Mouse (Mus musculus) stomach, embryonic 14.5 days (tissue): ENCODE data around the gene Apoc2. TPM values are rescaled to one million over a fixed set of nuclear protein-coding genes. Genes with fewer than 3 reads are reported as not detected.
A peak's percentile ranks its signal among the peaks of the same experiment; 100 is the strongest.

Experiments
- ATAC-seq: fragments of 200-750 bp; cut with Nextera tagmentation; 2 replicates; pipeline ENCODE4 v1.8.0; 2017; ENCODE audit warnings: low read depth, moderate TSS enrichment; ENCODE audit not compliant: insufficient number of reproducible peaks, insufficient read depth, low FRiP score
- H3K27ac ChIP-seq: fragments of 300-500 bp; sonication (generic); 2 replicates; pipeline ENCODE4 v1.5.1; 2014; ENCODE audit warnings: mild to moderate bottlenecking, low read length, moderate library complexity, mixed read lengths
- H3K27me3 ChIP-seq: fragments of 300-500 bp; sonication (generic); 2 replicates; pipeline ENCODE4 v1.6.1; 2014; ENCODE audit warnings: low read length, control low read depth, mixed read lengths; ENCODE audit not compliant: control insufficient read depth, insufficient read depth
- H3K36me3 ChIP-seq: fragments of 300-500 bp; sonication (generic); 2 replicates; pipeline ENCODE4 v1.6.1; 2014; ENCODE audit warnings: mild to moderate bottlenecking, control low read depth, low read length, moderate library complexity, mixed read lengths; ENCODE audit not compliant: control insufficient read depth, insufficient read depth
- H3K4me1 ChIP-seq: fragments of 300-500 bp; sonication (generic); 2 replicates; pipeline ENCODE4 v1.6.1; 2014; ENCODE audit warnings: low read length, control low read depth, mixed read lengths; ENCODE audit not compliant: control insufficient read depth, insufficient read depth
- H3K4me2 ChIP-seq: fragments of 300-500 bp; sonication (generic); replicated peaks from 2 replicates; pipeline ENCODE4 v1.6.1; 2014; ENCODE audit warnings: low read depth, low read length, control low read depth
- H3K4me3 ChIP-seq: fragments of 300-500 bp; sonication (generic); 2 replicates; pipeline ENCODE4 v1.5.1; 2014; ENCODE audit warnings: low read depth, low read length, control low read depth
- H3K9ac ChIP-seq: fragments of 300-500 bp; sonication (generic); replicated peaks from 2 replicates; pipeline ENCODE4 v1.6.1; 2014; ENCODE audit warnings: low read depth, mild to moderate bottlenecking, control low read depth, low read length, moderate library complexity, mixed read lengths
- H3K9me3 ChIP-seq: fragments of 300-500 bp; sonication (generic); 2 replicates; pipeline ENCODE4 v1.6.1; 2016; ENCODE audit warnings: low read depth, low read length, control low read depth; ENCODE audit not compliant: control insufficient read depth
- WGBS: fragments of 180-500 bp; shearing (Covaris S2); extraction: QIAGEN DNeasy Blood & Tissue Kit; methylation state at CpG from one replicate; pipeline ENCODE4 v1.1.7; 2014; 5-methylcytosine and 5-hydroxymethylcytosine counted together
- polyA plus RNA-seq: library from polyadenylated mRNA; unstranded; fragments of >200 nt; fragmentation: Nextera tagmentation; extraction: Ambion mirVana; gene quantifications from 2 replicates; pipeline ENCODE4 v1.2.1, GENCODE M21; 2014

The Apoc2 gene
- polyA plus RNA-seq, result 1.5 and 1.9 TPM in 2 replicates

DNA sequence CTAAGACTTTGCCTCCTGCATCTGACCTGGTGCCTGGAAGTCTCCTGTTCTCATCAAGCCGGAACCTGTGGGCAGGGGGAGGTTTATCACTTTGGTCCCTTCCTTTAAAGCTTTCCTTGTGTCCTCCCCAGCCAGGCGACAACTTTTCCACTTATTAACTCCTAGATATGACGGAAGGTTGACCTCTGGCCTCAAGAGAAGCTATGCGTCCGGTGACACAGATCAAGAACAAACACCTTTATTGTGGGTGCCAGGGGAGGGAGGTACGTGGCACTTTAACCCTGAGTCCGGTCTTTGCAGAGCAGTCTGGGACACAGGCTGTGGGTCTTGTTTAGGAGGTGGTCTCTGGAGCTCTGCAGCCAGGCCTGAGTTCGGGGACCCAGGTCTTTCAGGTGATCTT, at the start of gene Apoc2:
TSS of gene Apoc2 (minus strand) at position 70 of the 400 bp plus-strand sequence.
- no peak for ATAC-seq
- H3K9ac ChIP-seq, result no peak within 1 kb of the TSS; the same call in 1 of the 2 replicates
- no peaks in the 10 kb centered on the region for H3K9me3 ChIP-seq
- H3K36me3 ChIP-seq, result no peaks in the 10 kb centered on the region
- no peak within 1 kb of the TSS for H3K4me2 ChIP-seq
- no peaks in the 10 kb centered on the region for H3K27me3 ChIP-seq
- 61% methylated on average over 8 of the region's 8 CpGs for WGBS
- H3K4me1 ChIP-seq, result no peaks in the 10 kb centered on the region
- H3K27ac ChIP-seq, result no peak within 1 kb of the TSS
- no peak within 1 kb of the TSS for H3K4me3 ChIP-seq

DNA sequence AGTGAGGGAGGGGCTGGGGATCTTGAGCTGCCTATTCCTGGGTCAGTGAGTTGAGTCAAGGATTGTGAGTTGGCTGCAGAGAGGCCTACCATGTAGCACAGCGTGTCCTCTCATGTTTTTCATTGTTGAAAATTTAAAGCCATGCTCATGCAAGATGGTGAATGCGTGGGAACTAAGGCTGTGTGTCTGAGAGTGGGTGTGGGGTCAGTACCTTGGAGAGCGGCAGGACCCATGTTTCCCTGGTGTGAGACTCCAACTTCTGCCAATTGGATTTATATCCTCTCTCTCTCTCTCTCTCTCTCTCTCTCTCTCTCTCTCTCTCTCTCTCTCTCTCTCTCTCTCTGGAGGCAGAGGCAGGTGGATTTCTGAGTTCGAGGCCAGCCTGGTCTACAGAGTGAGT, 48.8 kb upstream of the Apoc2 start:
- no peak overlapping the region for H3K27ac ChIP-seq
- peaks cover 3% of the 10 kb centered on the region for H3K9me3 ChIP-seq
- no peaks in the 10 kb centered on the region for H3K27me3 ChIP-seq
- no peak overlapping the region for H3K9ac ChIP-seq
- H3K4me3 ChIP-seq, result no peak overlapping the region
- H3K4me1 ChIP-seq, result no peaks in the 10 kb centered on the region
- H3K4me2 ChIP-seq, result no peak overlapping the region
- no peak for ATAC-seq
- peaks cover 62% of the 10 kb centered on the region for H3K36me3 ChIP-seq
- 90% methylated on average over 4 of the region's 4 CpGs for WGBS

DNA sequence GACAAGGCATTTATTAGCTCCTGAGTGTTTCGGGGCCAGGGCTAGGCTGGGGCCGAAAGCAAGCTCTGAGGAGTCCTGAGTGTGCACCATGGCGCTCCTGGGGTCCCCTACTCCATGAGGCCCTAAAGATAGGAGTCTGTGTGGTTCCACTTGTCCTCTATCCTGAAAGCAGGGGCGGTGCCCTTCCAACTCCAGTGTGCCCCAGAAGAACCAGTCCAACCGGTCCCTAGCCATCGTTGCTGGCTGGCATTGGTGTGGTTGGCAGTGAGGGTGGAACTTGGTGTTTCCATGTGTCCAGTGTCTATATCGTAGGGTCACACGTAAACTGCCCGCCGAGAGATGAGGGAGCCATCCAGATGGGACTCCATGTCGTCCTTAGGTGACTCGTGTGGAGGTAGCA, 46.4 kb upstream of the Apoc2 start:
- no peak overlapping the region for H3K27ac ChIP-seq
- no peak for ATAC-seq
- peaks cover 45% of the 10 kb centered on the region for H3K36me3 ChIP-seq
- no peaks in the 10 kb centered on the region for H3K4me1 ChIP-seq
- H3K4me2 ChIP-seq, result no peak overlapping the region
- H3K4me3 ChIP-seq, result no peak overlapping the region
- no peaks in the 10 kb centered on the region for H3K27me3 ChIP-seq
- H3K9ac ChIP-seq, result no peak overlapping the region
- 87% methylated on average over 12 of the region's 12 CpGs for WGBS
- peaks cover 14% of the 10 kb centered on the region for H3K9me3 ChIP-seq

DNA sequence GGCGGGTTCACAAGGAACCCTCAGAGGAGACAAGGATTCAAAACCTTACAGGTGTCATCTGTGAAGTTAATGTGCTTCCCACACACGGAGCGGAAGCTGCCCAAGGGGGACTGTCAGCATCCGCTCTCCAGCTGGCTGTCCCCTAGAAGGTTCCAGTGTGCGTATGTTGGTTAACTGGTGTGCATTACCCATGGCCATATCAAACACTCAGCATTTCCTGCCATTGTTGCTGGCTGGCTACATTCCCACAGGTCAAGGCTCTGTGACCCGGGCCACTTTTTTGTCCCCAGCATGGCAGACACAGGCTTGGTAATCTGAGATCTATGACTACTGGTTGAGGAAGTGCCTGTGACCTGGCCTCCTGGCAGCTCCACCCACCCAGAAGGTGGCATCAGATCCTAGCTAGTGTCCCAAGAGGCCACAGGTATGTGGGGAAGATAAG, 45.0 kb upstream of the Apoc2 start:
- H3K4me1 ChIP-seq, result no peaks in the 10 kb centered on the region
- 87% methylated on average over 6 of the region's 6 CpGs for WGBS
- H3K9ac ChIP-seq, result no peak overlapping the region
- no peak for ATAC-seq
- no peaks in the 10 kb centered on the region for H3K27me3 ChIP-seq
- H3K36me3 ChIP-seq, result peaks cover 45% of the 10 kb centered on the region
- no peak overlapping the region for H3K27ac ChIP-seq
- H3K9me3 ChIP-seq, result peaks cover 14% of the 10 kb centered on the region
- no peak overlapping the region for H3K4me3 ChIP-seq
- H3K4me2 ChIP-seq, result no peak overlapping the region

DNA sequence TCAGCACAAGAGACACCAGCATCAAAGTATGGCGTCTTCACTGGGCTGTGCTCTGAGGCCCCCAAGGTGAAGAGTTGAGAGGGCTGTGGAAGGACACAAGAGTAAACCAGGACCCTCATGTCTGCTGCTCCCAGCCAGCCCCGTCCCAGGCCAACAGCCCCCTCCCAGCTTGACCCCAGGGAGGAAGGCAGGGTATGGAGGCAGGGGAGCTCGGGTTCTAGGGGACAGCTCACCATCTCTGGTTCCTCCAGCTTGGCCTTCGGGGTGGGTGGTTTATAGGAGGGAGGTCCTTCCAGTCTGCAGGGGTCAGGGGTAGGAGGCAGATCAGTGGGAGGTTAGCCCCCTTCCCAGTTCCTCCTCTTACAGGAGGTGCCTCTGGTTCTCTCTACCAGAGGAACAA, 41.5 kb upstream of the Apoc2 start:
- Histone ChIP-seq H3K27me3 (no peaks in the 10 kb centered on the region), H3K9me3 (peaks cover 14% of the 10 kb centered on the region), H3K4me3 (no peak overlapping the region), H3K9ac (no peak overlapping the region), H3K36me3 (peaks cover 25% of the 10 kb centered on the region), H3K4me1 (peaks cover 12% of the 10 kb centered on the region), H3K27ac (no peak overlapping the region), H3K4me2 (no peak overlapping the region)
- WGBS, result 89% methylated on average over 4 of the region's 4 CpGs
- ATAC-seq, result no peak

DNA sequence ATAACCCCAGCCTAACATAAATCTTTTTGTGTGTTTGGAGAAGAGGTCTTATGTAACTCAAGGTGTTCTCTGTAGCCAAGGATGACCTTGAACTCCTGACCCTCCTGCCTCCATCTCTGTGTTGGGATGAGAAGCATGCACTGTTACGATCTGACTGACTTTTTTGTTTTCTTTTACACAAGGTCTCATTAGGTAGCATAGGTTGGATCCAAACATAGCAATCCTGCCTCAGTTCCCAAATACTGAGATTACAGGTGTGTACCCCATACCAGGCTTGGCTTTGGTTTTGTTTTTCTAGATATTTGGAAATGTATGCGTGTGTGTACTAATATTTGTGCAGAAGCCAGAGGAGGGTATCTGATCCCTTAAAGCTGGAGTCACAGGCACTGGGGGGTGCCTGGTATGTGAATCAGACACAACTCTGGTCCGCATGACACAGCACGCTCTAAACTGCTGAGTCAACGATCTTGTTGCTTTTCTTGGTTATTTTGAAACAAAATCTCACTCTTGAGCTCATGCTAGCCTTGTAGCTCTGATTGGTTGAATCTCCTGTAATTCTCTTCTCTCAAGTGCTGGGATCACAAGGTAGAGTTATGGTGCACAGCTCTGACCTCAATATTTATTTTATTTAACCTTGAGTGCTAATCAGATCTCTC, 40.7 kb upstream of the Apoc2 start:
- peaks cover 14% of the 10 kb centered on the region for H3K9me3 ChIP-seq
- peaks cover 21% of the 10 kb centered on the region for H3K36me3 ChIP-seq
- H3K4me1 ChIP-seq, result peaks cover 14% of the 10 kb centered on the region
- no peak overlapping the region for H3K4me2 ChIP-seq
- no peak overlapping the region for H3K4me3 ChIP-seq
- H3K9ac ChIP-seq, result no peak overlapping the region
- 94% methylated on average over 5 of the region's 5 CpGs for WGBS
- no peak overlapping the region for H3K27ac ChIP-seq
- H3K27me3 ChIP-seq, result no peaks in the 10 kb centered on the region
- no peak for ATAC-seq

DNA sequence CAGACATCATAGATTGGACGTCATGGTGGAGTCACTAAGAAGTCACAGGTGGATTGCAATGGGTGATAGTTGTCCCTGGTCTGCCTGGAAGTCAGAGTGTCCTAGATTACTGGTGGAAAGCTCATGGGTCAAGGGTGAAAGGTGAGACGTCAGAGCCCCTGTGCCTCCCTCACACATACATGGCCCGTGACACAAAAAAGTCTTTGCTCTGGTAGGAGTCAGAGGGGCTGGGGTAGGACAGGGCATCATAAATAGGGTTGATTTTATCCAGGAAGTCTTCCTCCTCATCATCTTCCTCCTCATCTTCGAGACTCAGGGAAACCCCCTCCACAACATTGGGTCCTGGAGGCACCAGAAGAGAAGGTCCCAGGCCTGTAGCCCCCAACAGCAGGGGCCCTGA, 39.6 kb upstream of the Apoc2 start:
- Histone ChIP-seq H3K9me3 (peaks cover 14% of the 10 kb centered on the region), H3K4me1 (peaks cover 14% of the 10 kb centered on the region), H3K27me3 (no peaks in the 10 kb centered on the region), H3K4me3 (no peak overlapping the region), H3K36me3 (peaks cover 30% of the 10 kb centered on the region), H3K27ac (no peak overlapping the region), H3K4me2 (no peak overlapping the region), H3K9ac (no peak overlapping the region)
- no peak for ATAC-seq
- 82% methylated on average over 4 of the region's 4 CpGs for WGBS

DNA sequence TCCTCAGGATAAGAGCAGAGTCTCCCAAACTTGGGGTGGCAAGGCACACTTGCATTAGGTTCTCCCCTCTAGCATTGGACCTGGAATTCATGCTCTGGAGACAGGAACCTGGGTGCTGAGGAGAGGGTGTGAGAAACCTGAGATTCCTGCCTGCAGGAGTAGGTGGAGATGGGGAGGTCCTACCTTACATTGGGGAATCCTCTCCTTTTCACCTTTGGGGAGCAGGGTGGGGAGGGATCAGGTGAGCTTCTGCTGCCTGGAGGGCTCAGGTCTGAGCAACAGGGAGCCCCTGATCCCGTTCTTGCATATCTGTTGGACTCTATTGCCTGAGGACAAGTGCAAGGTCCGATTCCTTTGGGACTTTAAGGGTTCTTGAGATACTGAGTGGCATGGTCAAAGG, 39.1 kb upstream of the Apoc2 start:
- Histone ChIP-seq H3K9ac (no peak overlapping the region), H3K27me3 (no peaks in the 10 kb centered on the region), H3K4me1 (peaks cover 14% of the 10 kb centered on the region), H3K27ac (no peak overlapping the region), H3K9me3 (peaks cover 13% of the 10 kb centered on the region), H3K4me3 (no peak overlapping the region), H3K36me3 (peaks cover 35% of the 10 kb centered on the region), H3K4me2 (peak overlapping the region; percentile 64; the same call in 1 of the 2 replicates)
- ATAC-seq, result no peak
- 80% methylated on average over 2 of the region's 2 CpGs for WGBS
